7 mouse cellular contexts compared by ENCODE assay signal in genomic region chr4:45612132-45612531, GRCm38 (mm10).
A peak's percentile ranks its signal among the peaks of the same experiment; 100 is the strongest.
DNase-seq lines count a peak whose midpoint lies in the region; TF ChIP-seq lines count a peak whose summit lies in the region.

No protein-coding gene starts in this region.

- peak; percentile 19 for DNase-seq in ovary, postnatal 14 days (ENCODE audit: low spot score)
- no peak for DNase-seq in ovary, postnatal 10 days (ENCODE audit: low spot score)
- DNase-seq in adipocyte (ENCODE audit: low spot score) = peak; percentile 28
- peak; percentile 31 for DNase-seq in embryo, embryonic 11 days
- peak; percentile 64 to 76 for DNase-seq in kidney, postnatal 25 days
- DNase-seq in natural killer cell, adult 2 months (ENCODE audit: low spot score in 2 of 2) = peak; percentile 11 to 28
- DNase-seq in cerebellum, adult 2 months = no peak

- no peak for TF ChIP-seq POLR2A in cerebellum, adult 2 months (IDR thresholded peaks at IDR 0.05; ENCODE audit: borderline replicate concordance, insufficient read depth, low read length)

- no peaks in the 10 kb centered on the region for H3K4me1 ChIP-seq in cerebellum, adult 2 months (ENCODE audit: control insufficient read depth, insufficient read depth, low read length)

- H3K4me3 ChIP-seq in cerebellum, adult 2 months (replicated peaks; ENCODE audit: insufficient read depth, low read depth, low read length) = no peak overlapping the region

- 47% methylated on average over 5 of the region's 5 CpGs for WGBS in cerebellum, adult 2 months

- TF ChIP-seq CTCF in cerebellum, adult 2 months (IDR thresholded peaks at IDR 0.05; ENCODE audit: borderline replicate concordance, insufficient read depth, low read depth, low read length) = no peak

- H3K27me3 ChIP-seq in cerebellum, adult 2 months (ENCODE audit: control insufficient read depth, insufficient read depth, low read length) = no peaks in the 10 kb centered on the region; the same call in 1 of the 2 replicates

- H3K27ac ChIP-seq in cerebellum, adult 2 months (ENCODE audit: insufficient read depth, low read length) = no peak overlapping the region

Comparison
In these comparisons a context has a peak if more than half of its experiments do, and no peak if none do; other contexts are left out.
1. DNase-seq: peak in ovary, postnatal 14 days (single experiment), adipocyte (single experiment), embryo, embryonic 11 days (single experiment), kidney, postnatal 25 days (2 of 2) and natural killer cell, adult 2 months (2 of 2); none in ovary, postnatal 10 days (single experiment) and cerebellum, adult 2 months (0 of 2).